Mouse (Mus musculus) adrenal gland (tissue): ENCODE measurements around the gene Gm49510.

Experiments
- intact Hi-C: fragments of 180-260 bp; cut with DNase I; formaldehyde crosslinking; loops from one replicate; pipeline ENCODE4 v1.15.1; 2025
- long read RNA-seq, 2 experiments: library from polyadenylated mRNA; unstranded; transcript quantifications; one replicate each; pipeline ENCODE4 v2.0.0; 2020; ENCODE audit warnings: borderline replicate concordance in 1 of 2; ENCODE audit not compliant: insufficient replicate concordance in 1 of 2

The Gm49510 gene
- long read RNA-seq, experiment 1 = 0 reads
- long read RNA-seq, experiment 2 = 0 reads

GRCm38 (mm10) chr15:78899409-78899739 is at the start of gene Gm49510:
Gm49510 (plus strand) TSS chr15:78899667.
- intact Hi-C loops = no loop called here

GRCm38 (mm10) chr15:78850059-78850824 is 49.2 kb upstream of the Gm49510 start:
- intact Hi-C loops = no loop called here

- intact Hi-C loops = no loop called here
Measured at GRCm38 (mm10) chr15:78850944-78851343, 48.5 kb upstream of the Gm49510 start.

DNA sequence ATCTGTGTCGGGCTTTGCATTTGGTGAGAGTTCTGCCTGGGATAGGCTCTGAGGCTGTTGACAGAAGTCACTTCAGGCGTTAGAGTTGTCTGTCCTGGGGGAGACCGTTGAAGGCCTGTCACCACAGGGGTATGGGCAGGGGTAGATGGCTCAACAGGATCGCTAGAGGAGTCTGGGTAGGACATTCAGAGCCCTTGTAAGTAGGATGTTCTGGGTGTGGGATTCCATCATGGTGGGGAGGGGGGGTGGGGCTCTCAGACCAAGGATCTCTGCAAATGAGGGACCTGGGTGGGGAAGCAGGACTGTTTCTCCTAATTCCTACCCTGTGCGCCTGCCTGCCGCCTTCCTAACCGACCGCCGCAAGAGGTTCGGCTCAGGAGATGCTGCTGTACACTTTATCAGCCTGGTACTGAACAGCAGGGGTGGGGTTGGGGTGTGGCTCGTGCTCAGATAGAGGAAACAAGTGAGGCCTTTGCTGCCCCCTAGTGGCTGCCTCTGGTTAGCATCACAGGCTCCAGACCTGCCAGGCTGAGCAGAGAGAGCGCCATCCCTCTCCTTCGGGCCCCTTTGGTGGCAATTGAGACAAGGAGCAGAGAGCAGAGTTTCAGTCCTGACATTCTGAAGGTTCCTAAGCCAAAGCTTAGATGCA is 47.8 kb upstream of the Gm49510 start:
- intact Hi-C loops = no loop called here

GRCm38 (mm10) chr15:78855303-78855965 is 44.0 kb upstream of the Gm49510 start, which contains the start of gene Lgals2:
Lgals2 (minus strand) TSS chr15:78855529.
- intact Hi-C loops = no loop called here

DNA sequence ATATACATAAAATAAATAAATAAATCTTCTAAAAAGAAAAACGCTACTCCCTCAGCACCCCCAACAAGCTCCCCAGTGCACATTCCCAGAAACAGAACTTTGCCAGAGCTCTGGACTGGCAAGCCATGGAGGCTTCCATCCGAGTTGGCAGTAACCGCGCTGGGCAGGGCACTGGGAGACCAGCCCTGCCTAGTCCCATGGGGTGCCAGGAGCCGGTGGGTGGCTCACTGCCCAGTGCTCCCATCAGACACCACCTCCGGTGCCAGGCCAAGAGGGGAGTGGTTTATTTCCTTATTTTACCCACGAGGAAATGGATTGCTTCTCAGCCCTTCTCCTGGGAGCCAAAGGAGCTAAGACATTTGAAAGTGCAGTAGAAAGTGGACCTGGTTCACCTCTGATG is 42.5 kb upstream of the Gm49510 start:
- intact Hi-C loops = no loop called here

DNA sequence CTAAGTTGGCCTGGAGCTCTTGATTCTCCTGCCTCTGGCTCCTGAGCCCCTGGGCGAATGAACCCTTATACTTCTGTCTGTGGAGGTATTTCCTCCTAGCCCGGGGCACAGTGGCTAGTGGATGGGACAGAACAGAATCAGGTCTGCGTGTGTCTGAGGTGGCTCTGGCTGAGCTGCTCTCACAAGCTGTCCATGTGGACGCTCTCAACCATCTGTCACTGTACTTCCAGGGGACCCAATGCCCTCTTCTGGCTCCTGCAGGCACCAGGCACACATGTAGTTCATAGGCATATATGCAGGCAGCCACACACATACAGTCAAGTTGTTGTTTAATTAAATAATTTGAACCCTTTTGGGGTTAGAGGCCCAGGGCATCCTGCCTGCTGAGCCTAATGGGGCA is 40.2 kb upstream of the Gm49510 start:
- intact Hi-C loops = no loop called here

- intact Hi-C loops = no loop called here
Measured at GRCm38 (mm10) chr15:78859714-78860113, 39.8 kb upstream of the Gm49510 start.

DNA sequence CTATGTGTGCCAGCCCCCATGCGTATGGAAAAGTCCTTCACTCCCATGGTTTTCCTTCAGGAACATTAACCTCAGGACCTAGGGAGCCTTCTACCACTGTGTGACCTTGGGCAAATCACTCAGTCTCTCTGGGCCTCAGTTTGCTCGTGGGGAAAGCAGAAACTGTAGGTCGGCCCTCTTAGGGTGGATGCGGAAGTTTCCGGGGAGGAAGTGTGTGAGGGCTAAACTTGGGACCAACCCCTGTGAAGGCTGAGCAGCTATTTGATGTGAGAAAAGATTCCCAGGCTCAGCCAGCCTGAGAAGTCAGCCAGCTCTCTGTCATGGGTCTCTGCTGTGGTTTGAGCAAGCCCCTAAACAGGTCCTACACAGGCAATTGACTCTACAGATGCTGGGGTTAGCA is 37.2 kb upstream of the Gm49510 start:
- intact Hi-C loops = no loop called here

GRCm38 (mm10) chr15:78863154-78863553 is 36.3 kb upstream of the Gm49510 start:
- intact Hi-C loops = no loop called here

GRCm38 (mm10) chr15:78863852-78864253 is 35.6 kb upstream of the Gm49510 start:
- intact Hi-C loops = no loop called here

DNA sequence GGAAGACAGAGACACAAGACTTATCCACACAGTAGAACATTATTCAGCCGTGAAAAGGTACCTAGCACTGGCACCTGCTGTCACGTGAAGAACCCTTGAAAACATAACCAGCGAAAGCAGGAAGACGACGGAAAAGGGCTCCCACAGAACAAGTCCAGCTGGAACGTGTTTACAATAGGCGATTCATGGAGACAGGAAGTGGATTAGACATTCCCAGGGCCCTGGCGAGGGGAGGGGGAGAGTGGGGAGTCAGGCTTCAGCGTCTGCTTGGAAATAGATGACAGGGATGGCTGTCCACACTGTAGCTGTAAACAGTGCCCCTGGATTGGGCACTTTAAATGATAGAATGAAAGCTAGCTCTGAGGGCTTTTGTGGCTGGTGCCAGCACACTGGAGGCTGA is 31.1 kb upstream of the Gm49510 start:
- intact Hi-C loops = loop anchor here (5.0 kb wide), 1 partner anchor 41 kb away; no protein-coding TSS in a partner anchor

GRCm38 (mm10) chr15:78868826-78869233 is 30.6 kb upstream of the Gm49510 start:
- intact Hi-C loops = loop anchor here (5.0 kb wide), 1 partner anchor 42 kb away; no protein-coding TSS in a partner anchor

GRCm38 (mm10) chr15:78869775-78870174 is 29.7 kb upstream of the Gm49510 start:
- intact Hi-C loops = loop anchor here (5.0 kb wide), 1 partner anchor 42 kb away; no protein-coding TSS in a partner anchor

- intact Hi-C loops = no loop called here
Measured at GRCm38 (mm10) chr15:78872021-78872608, 27.4 kb upstream of the Gm49510 start.

DNA sequence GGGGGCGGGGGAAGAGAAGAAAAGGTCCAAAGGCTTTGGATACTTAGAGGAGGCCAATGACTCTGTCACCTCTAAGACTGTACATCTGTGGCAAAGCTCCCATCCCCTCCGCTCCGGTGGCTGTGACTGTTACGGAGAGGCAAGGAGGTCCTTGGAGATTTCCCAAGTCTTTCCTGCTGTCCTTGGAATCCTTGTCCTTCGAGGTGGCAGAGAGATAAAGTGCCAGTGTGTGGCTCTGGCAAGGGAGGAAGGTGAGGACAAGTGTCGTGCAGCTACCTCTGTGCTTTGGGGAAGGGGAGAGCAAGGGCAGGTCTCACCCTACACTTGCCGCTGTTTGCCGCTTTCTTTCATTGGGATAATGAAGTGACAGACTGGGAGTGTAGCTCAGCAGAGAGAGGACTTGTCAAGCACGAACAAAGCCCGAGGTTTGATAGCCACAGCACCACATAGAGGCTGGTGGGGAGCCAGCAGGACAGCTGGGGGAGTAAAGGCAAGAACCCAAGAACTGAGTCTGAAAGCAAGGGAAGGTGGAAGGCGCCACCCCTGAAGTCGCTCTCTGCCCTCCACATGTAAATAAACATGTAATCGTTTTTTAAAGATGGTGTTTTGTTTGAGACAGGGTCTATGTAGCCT is 25.5 kb upstream of the Gm49510 start:
- intact Hi-C loops = no loop called here

- intact Hi-C loops = no loop called here
Measured at GRCm38 (mm10) chr15:78874989-78875388, 24.5 kb upstream of the Gm49510 start.

DNA sequence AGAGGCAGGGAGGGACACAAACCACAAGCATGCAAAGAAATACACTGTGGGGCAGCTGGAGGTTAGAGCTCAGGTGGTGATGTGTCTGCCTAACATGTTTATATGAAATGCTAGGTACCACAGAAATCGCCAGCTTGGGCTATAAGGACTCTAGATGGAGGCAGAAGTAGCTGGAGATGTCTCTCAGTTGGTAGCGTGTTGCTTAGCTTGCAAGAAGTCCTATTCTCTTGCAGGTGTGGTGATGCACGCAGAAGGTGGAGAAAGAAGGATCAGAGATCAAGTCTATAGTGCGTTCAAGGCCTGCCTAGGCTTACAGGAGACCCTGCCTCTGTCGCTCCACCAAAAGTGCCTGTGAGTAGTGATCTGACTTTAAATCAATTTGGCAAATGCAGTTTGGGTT is 23.9 kb upstream of the Gm49510 start:
- intact Hi-C loops = no loop called here

DNA sequence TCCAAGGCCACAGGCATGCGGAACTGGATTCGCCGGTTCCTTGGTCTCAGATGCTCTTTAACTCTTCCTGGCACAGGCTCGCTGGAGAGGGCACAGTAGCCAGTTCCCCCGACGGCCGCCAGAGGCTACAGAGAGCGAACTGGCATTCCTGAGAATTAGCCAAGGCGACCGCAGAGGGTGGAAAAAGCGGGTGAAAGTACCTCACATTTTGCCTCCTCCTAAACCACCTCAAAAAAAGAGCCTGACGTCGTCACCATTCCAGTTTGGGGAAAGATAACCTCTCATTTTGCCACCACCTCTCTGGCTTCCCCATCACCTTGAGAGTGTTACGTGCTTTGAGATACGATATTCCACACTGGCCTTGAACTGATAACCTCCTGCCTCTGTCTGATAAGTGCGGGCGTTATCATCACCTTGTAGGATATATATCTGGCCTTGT is 23.2 kb upstream of the Gm49510 start:
- intact Hi-C loops = no loop called here

GRCm38 (mm10) chr15:78876991-78877809 is 22.3 kb upstream of the Gm49510 start, which contains the start of gene Gga1:
Gga1 (plus strand) TSS chr15:78877190.
- intact Hi-C loops = no loop called here
